Mouse (Mus musculus) hindbrain, postnatal 0 days (tissue): Measurements from ENCODE around the gene Gm10073. TPM values are rescaled to one million over a fixed set of nuclear protein-coding genes. Genes with fewer than 3 reads are reported as not detected.
"Not testable (repeated sequence)": the region's sequence is repeated elsewhere in the genome, so short reads cannot be mapped to it uniquely, and the experiment has no call there.

Experiments
- ATAC-seq: fragments of 200-750 bp; cut with Nextera tagmentation; 2 replicates; pipeline ENCODE4 v1.8.0; 2017; ENCODE audit warnings: mild to moderate bottlenecking, moderate TSS enrichment, moderate library complexity
- DNase-seq: peaks from one replicate; pipeline ENCODE4 v3.0.0-alpha.2; 2015; ENCODE audit warnings: low spot score
- H3K27ac ChIP-seq: fragments of 300-500 bp; sonication (generic); 2 replicates; pipeline ENCODE4 v1.5.1; 2014; ENCODE audit warnings: mild to moderate bottlenecking
- H3K27me3 ChIP-seq: fragments of 300-500 bp; sonication (generic); 2 replicates; pipeline ENCODE4 v1.6.1; 2014; ENCODE audit warnings: low read length, mixed read lengths; ENCODE audit not compliant: insufficient read depth
- H3K36me3 ChIP-seq: fragments of 300-500 bp; sonication (generic); 2 replicates; pipeline ENCODE4 v1.6.1; 2014; ENCODE audit warnings: low read length, mixed read lengths; ENCODE audit not compliant: insufficient read depth
- H3K4me1 ChIP-seq: fragments of 300-500 bp; sonication (generic); 2 replicates; pipeline ENCODE4 v1.6.1; 2014; ENCODE audit warnings: antibody characterized with exemption, low read length, mixed read lengths; ENCODE audit not compliant: insufficient read depth
- H3K4me2 ChIP-seq: fragments of 300-500 bp; sonication (generic); 2 replicates; pipeline ENCODE4 v1.6.1; 2014; ENCODE audit warnings: low read depth, mild to moderate bottlenecking, low read length, moderate library complexity, mixed read lengths
- H3K4me3 ChIP-seq: fragments of 300-500 bp; sonication (generic); 2 replicates; pipeline ENCODE4 v1.5.1; 2014; ENCODE audit warnings: low read length
- H3K9ac ChIP-seq: fragments of 300-500 bp; sonication (generic); replicated peaks from 2 replicates; pipeline ENCODE4 v1.6.1; 2014; ENCODE audit warnings: mild to moderate bottlenecking, low read length, moderate library complexity, mixed read lengths
- H3K9me3 ChIP-seq: fragments of 300-500 bp; sonication (generic); 2 replicates; pipeline ENCODE4 v1.6.1; 2016; ENCODE audit warnings: low read length, mixed read lengths
- CTCF ChIP-seq: IDR thresholded peaks from 2 replicates; pipeline ENCODE4 v1.5.1; 2016; ENCODE audit warnings: antibody characterized with exemption, control low read depth, low read depth
- WGBS: fragments of 180-500 bp; shearing (Covaris S2); extraction: QIAGEN DNeasy Blood & Tissue Kit; methylation state at CpG from one replicate; pipeline ENCODE4 v1.1.7; 2014; 5-methylcytosine and 5-hydroxymethylcytosine counted together
- polyA plus RNA-seq: library from polyadenylated mRNA; unstranded; fragments of >200 nt; fragmentation: Nextera tagmentation; extraction: Ambion mirVana; gene quantifications from 2 replicates; pipeline ENCODE4 v1.2.1, GENCODE M21; 2015
- total RNA-seq: library from RNA; depleted of rRNA; stranded (reverse); fragments of >200 nt; gene quantifications from 2 replicates; pipeline ENCODE4 v1.2.3, GENCODE M21; 2014; rRNA removed

The Gm10073 gene
- total RNA-seq (59.5 and 82.5 TPM in 2 replicates), polyA plus RNA-seq (4.2 and 6.1 TPM in 2 replicates)

DNA sequence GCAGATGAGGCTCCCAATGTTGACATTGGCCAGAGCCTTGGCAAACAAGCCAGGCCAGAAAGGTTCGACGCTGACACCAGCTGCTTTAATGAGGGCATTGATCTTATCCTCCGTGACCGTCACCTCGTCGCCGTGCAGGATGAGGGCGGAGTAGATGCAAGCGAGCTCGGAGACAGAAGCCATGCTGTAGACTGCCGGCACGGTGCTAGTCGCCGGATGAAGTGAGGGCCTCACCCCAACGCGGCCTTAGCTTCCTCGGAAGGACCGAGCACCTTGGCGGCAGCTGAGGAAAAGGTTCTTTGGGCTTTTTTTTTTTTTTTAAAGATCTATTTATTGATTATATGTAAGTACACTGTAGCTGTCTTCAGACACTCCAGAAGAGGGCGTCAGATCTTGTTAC is at the start of gene Gm10073:
Gene Gm10073 (minus strand): TSS at position 294 of the 400 bp plus-strand sequence.
- DNase-seq, H3K36me3 ChIP-seq, H3K27me3 ChIP-seq, ATAC-seq, H3K27ac ChIP-seq, H3K4me2 ChIP-seq, H3K4me3 ChIP-seq, H3K4me1 ChIP-seq, H3K9me3 ChIP-seq, H3K9ac ChIP-seq: not testable (repeated sequence)
- WGBS, result 57% methylated on average over 20 of the region's 20 CpGs

DNA sequence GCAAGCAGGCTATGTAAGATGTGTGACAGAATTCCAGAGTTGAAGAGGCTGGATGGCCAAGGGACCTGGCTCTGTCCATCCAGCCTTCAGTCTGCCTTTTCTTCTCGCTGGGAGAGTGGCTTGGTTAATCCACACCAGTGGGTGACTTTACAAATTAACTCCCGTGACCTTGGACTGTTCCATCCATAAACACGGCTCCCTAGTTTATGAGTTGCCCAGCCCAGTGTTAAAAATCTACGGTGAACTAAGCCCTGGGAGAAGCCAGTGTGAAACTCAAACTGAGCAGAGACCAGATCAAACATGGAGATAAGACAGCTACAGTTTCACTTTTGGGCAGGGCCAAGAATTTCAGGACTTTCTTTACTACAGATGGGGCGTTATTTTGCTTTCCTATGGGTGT is 49.8 kb upstream of the Gm10073 start:
- 72% methylated on average over 5 of the region's 5 CpGs for WGBS
- H3K9me3 ChIP-seq, result no peaks in the 10 kb centered on the region
- no peak overlapping the region for H3K4me3 ChIP-seq
- no peaks in the 10 kb centered on the region for H3K36me3 ChIP-seq
- no peak overlapping the region for H3K4me2 ChIP-seq
- no peak for DNase-seq
- H3K4me1 ChIP-seq, result peaks cover 3% of the 10 kb centered on the region; the same call in 1 of the 2 replicates
- ATAC-seq, result no peak
- no peaks in the 10 kb centered on the region for H3K27me3 ChIP-seq
- H3K9ac ChIP-seq, result no peak overlapping the region
- no peak for TF ChIP-seq CTCF
- H3K27ac ChIP-seq, result no peak overlapping the region

DNA sequence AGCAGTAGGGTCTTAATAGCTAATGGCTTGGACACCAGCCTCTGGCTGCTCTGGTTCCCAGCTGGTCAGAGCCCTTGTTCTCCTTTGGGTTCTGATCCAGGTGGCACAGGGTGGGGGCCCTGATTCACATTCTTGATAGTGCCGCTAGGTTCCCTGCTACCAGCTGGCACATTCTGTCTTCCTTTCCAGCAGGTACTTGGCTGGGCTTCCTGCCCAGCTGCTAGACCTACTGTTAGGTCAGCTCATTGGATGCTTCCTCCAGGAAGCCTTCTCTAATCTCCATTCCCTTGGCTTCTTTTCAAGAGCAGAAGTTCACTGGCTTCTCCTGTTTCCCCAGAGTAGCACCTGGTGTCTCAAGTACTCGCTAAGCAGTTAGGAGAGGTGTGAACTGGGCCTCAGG is 47.2 kb upstream of the Gm10073 start:
- ATAC-seq, result no peak
- WGBS, result 62% methylated on average over 2 of the region's 2 CpGs
- no peak overlapping the region for H3K4me3 ChIP-seq
- H3K4me2 ChIP-seq, result no peak overlapping the region
- DNase-seq, result no peak
- no peaks in the 10 kb centered on the region for H3K9me3 ChIP-seq
- H3K27me3 ChIP-seq, result no peaks in the 10 kb centered on the region
- peaks cover 3% of the 10 kb centered on the region; the same call in 1 of the 2 replicates for H3K4me1 ChIP-seq
- H3K9ac ChIP-seq, result no peak overlapping the region
- no peaks in the 10 kb centered on the region for H3K36me3 ChIP-seq
- no peak overlapping the region for H3K27ac ChIP-seq
- TF ChIP-seq CTCF, result no peak

DNA sequence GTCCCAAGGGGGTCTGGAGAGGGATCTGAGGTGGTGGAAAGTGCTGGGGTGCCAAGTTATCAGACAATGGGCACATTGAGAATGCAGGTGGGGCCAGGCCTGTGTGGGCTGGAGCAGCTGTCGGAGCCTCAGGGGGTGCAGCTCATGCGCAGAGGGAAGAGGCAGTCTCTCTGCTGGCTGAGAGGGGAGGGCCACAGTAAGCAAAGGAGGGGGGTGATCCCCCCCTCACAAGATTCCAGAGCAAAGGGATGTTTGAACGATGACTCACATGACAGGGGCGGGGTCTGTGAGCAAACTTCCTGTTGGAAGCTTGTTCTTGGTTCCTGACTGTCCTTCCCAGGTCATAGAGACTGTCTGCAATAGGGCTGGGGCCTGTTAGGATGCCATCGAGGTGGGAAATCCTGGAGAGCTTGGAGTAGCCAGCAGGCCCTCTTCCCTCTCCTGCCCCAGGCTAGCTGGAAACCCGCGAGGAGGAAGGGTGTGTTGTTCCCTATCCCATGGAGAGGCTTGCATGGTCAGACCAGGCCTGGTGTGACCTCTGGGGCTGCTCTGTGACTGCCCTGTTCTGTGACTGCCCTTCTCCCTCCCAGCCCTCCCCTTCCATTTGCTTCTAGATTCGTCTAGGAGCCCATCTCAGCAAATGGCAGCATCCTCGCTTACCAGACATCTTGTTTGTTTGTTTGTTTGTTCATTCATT is 46.4 kb upstream of the Gm10073 start:
- Histone ChIP-seq H3K27ac (no peak overlapping the region), H3K36me3 (no peaks in the 10 kb centered on the region), H3K4me3 (no peak overlapping the region), H3K4me2 (no peak overlapping the region), H3K27me3 (no peaks in the 10 kb centered on the region), H3K4me1 (peaks cover 3% of the 10 kb centered on the region; the same call in 1 of the 2 replicates), H3K9ac (no peak overlapping the region), H3K9me3 (no peaks in the 10 kb centered on the region)
- ATAC-seq, result peak; percentile 68
- no peak for TF ChIP-seq CTCF
- WGBS, result 50% methylated on average over 9 of the region's 9 CpGs
- peak; percentile 27 for DNase-seq

DNA sequence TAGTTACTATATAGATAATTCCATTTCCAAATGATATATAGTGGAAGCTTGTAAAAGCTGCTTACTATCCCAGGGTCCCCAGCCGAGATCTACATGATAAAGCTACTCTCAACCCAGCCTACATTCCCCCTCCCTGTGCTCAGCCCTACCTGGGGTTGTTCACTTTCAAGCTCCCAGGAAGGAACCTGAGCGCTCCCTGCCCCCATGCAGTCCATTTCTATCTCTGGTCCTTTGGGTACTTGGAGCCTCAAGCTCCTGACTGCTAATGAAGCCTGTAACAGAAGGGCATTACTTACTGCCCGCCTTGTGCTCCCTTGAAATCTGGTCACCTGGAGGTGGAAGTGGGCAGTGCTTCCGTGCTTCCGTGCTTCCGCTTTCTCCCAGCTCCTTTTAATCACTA is 45.1 kb upstream of the Gm10073 start:
- no peak overlapping the region for H3K4me3 ChIP-seq
- H3K36me3 ChIP-seq, result no peaks in the 10 kb centered on the region
- no peaks in the 10 kb centered on the region for H3K9me3 ChIP-seq
- H3K9ac ChIP-seq, result no peak overlapping the region
- DNase-seq, result no peak
- peak; percentile 37 for TF ChIP-seq CTCF
- no peak for ATAC-seq
- H3K27ac ChIP-seq, result no peak overlapping the region
- no peaks in the 10 kb centered on the region for H3K27me3 ChIP-seq
- WGBS, result 54% methylated on average over 6 of the region's 6 CpGs
- H3K4me1 ChIP-seq, result peaks cover 3% of the 10 kb centered on the region; the same call in 1 of the 2 replicates
- no peak overlapping the region for H3K4me2 ChIP-seq

DNA sequence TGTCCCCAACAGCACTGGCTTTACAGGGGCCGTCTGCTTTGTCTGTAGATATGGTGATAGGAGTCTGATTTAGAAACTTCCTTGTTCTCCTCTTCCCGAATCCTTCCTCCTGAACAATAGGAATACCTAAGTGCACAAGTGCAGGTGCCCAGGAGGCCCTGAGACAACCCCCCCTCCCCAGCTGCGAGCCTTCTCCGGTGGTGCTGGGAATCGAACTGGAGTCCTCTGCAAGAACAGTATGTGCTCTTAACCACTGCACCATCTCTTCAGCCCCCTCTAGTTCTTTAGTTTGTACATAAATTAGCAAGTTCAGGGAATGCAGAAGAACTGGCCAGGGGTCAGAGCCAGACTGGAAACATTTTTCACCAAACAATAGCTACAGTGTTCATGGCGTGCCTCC is 44.6 kb upstream of the Gm10073 start:
- H3K4me3 ChIP-seq, result no peak overlapping the region
- DNase-seq (no peak), ATAC-seq (no peak)
- no peak overlapping the region for H3K27ac ChIP-seq
- peaks cover 3% of the 10 kb centered on the region; the same call in 1 of the 2 replicates for H3K4me1 ChIP-seq
- H3K36me3 ChIP-seq, result no peaks in the 10 kb centered on the region
- no peaks in the 10 kb centered on the region for H3K9me3 ChIP-seq
- H3K9ac ChIP-seq, result no peak overlapping the region
- 82% methylated on average over 6 of the region's 6 CpGs for WGBS
- no peak for TF ChIP-seq CTCF
- H3K27me3 ChIP-seq, result no peaks in the 10 kb centered on the region
- H3K4me2 ChIP-seq, result no peak overlapping the region

DNA sequence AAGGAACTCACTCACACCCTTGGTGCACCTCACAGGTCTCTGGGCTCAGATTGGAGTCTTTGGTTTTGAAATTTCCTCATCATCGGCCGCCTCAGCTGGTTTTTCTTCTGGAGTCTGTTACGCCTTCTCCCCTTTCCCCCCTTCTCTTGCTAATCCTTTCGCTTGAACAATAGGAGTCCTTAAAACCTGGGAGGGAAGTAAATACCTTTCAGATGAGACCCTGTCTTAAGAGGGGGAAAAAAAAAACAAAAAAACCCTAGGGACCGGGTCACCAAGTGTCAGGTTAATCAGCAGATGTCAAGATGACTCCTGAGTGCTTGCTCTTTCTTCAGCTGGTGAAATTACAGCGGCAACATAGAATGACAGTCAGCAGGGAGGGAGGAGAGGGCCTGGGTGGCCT is 43.9 kb upstream of the Gm10073 start:
- no peaks in the 10 kb centered on the region for H3K9me3 ChIP-seq
- ATAC-seq (no peak), DNase-seq (no peak)
- H3K4me1 ChIP-seq, result peaks cover 3% of the 10 kb centered on the region; the same call in 1 of the 2 replicates
- H3K9ac ChIP-seq, result no peak overlapping the region
- no peak overlapping the region for H3K4me2 ChIP-seq
- H3K27ac ChIP-seq, result no peak overlapping the region
- WGBS, result 44% methylated on average over 6 of the region's 6 CpGs
- no peak for TF ChIP-seq CTCF
- H3K36me3 ChIP-seq, result no peaks in the 10 kb centered on the region
- H3K4me3 ChIP-seq, result no peak overlapping the region
- H3K27me3 ChIP-seq, result no peaks in the 10 kb centered on the region
